Mouse (Mus musculus) stomach, postnatal 0 days (tissue): ENCODE data around the gene Spg11.

Source experiments
- CTCF ChIP-seq: IDR thresholded peaks from 2 replicates; pipeline ENCODE4 v1.5.1; 2016; ENCODE audit warnings: antibody characterized with exemption, low read depth, mild to moderate bottlenecking, moderate library complexity
- EP300 ChIP-seq: optimal IDR thresholded peaks from 2 replicates; pipeline ENCODE3; 2016; ENCODE audit warnings: antibody characterized with exemption

DNA sequence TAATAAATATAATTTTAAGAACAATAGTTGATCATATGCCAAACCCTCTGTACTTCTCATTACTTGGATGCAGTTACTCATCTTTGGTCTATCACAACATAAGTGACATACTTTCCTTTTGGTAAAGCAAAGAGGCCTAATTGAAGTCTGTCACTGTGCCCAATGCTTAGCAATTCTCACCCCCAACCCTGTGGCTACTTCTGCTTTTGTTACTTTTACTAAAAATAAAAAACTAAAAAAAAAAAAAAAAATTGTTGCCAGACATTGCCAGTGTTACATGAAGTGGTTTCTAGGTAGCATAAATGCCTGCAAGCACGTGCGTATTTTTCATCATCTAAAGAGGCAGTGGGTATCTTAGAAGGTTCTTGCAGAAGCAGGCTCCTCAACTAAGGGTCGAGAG, 34.7 kb upstream of the Spg11 start:
- no peak for TF ChIP-seq EP300
- no peak for TF ChIP-seq CTCF
